Mouse (Mus musculus) heart, adult 2 months (tissue): Measurements from ENCODE around the gene Fdxr. TPM values are rescaled to one million over a fixed set of nuclear protein-coding genes. Genes with fewer than 3 reads are reported as not detected.

Experiments
- DNase-seq, 2 experiments: peaks; one replicate each; pipeline ENCODE4 v3.0.0; 2021
- H3K27ac ChIP-seq: fragments of 200-600 bp; 2 replicates; pipeline ENCODE4 v1.8.1; 2022
- H3K27me3 ChIP-seq: fragments of 200-500 bp; 2 replicates; pipeline ENCODE4 v1.6.1; 2012; ENCODE audit warnings: mild to moderate bottlenecking, low read length, inconsistent platforms, mixed read lengths; ENCODE audit not compliant: control insufficient read depth, insufficient read depth
- H3K36me3 ChIP-seq: fragments of 200-500 bp; 2 replicates; pipeline ENCODE4 v1.6.1; 2012; ENCODE audit warnings: low read length, inconsistent platforms; ENCODE audit not compliant: control insufficient read depth, insufficient read depth
- H3K4me1 ChIP-seq: fragments of 200-500 bp; 2 replicates; pipeline ENCODE4 v1.6.1; 2011; ENCODE audit warnings: low read length; ENCODE audit not compliant: control insufficient read depth, insufficient read depth
- H3K4me3 ChIP-seq: fragments of 200-600 bp; 2 replicates; pipeline ENCODE4 v1.8.1; 2022
- H3K79me2 ChIP-seq: fragments of 200-500 bp; replicated peaks from 2 replicates; pipeline ENCODE4 v1.6.1; 2012; ENCODE audit warnings: mild to moderate bottlenecking, inconsistent platforms, low read length, moderate library complexity, mixed read lengths; ENCODE audit not compliant: control insufficient read depth, insufficient read depth
- H3K9ac ChIP-seq: fragments of 200-500 bp; 2 replicates; pipeline ENCODE4 v1.6.1; 2012; ENCODE audit warnings: low read depth, mild to moderate bottlenecking, control low read depth, inconsistent platforms, low read length, mixed read lengths
- CTCF ChIP-seq: fragments of 200-600 bp; IDR thresholded peaks from 2 replicates; pipeline ENCODE4 v1.8.1; 2022; ENCODE audit warnings: antibody characterized with exemption, mild to moderate bottlenecking, moderate library complexity
- EP300 ChIP-seq: fragments of 200-500 bp; IDR thresholded peaks from 2 replicates; pipeline ENCODE4 v1.6.1; 2011; ENCODE audit warnings: low read depth, low read length, control low read depth; ENCODE audit not compliant: insufficient read depth
- POLR2A ChIP-seq: fragments of 200-500 bp; IDR thresholded peaks from 2 replicates; pipeline ENCODE4 v1.6.1; 2011; ENCODE audit warnings: mild to moderate bottlenecking, low read depth, low read length, control low read depth; ENCODE audit not compliant: insufficient read depth
- WGBS: fragments of 180-500 bp; shearing (Covaris S2); methylation state at CpG from one replicate; pipeline ENCODE4 v1.1.7; 2018; 5-methylcytosine and 5-hydroxymethylcytosine counted together
- intact Hi-C: fragments of 180-260 bp; cut with DNase I; formaldehyde crosslinking; loops from one replicate; pipeline ENCODE4 v1.15.1; 2025
- polyA plus RNA-seq: library from polyadenylated mRNA; depleted of rRNA; stranded (reverse); fragments of >200 nt; gene quantifications from 2 replicates; pipeline ENCODE4 v1.2.3, GENCODE M21; 2012
- total RNA-seq, 2 experiments: library from RNA; stranded (reverse); gene quantifications; 2 replicates each; pipeline ENCODE4 v1.2.3; 2021

Gene Fdxr
- total and polyA plus RNA-seq, 3 experiments, result 7.1 to 8.8 (median 8.4) TPM

GRCm38 (mm10) chr11:115244840-115245239 lies 32.0 kb downstream of the Fdxr start:
- WGBS, result 93% methylated on average over 8 of the region's 8 CpGs
- H3K4me3 ChIP-seq, result no peak overlapping the region
- H3K36me3 ChIP-seq, result no peaks in the 10 kb centered on the region
- H3K9ac ChIP-seq, result no peak overlapping the region
- no peak overlapping the region for H3K27ac ChIP-seq
- no peaks in the 10 kb centered on the region for H3K79me2 ChIP-seq
- peaks cover 3% of the 10 kb centered on the region for H3K27me3 ChIP-seq
- DNase-seq, result no peak
- no peaks in the 10 kb centered on the region for H3K4me1 ChIP-seq
- intact Hi-C loops, result no loop called here
- no peak for TF ChIP-seq CTCF
- TF ChIP-seq EP300, result no peak
- TF ChIP-seq POLR2A, result no peak

- H3K36me3 ChIP-seq, result no peaks in the 10 kb centered on the region
- no peak for DNase-seq
- no peaks in the 10 kb centered on the region; the same call in 1 of the 2 replicates for H3K27me3 ChIP-seq
- TF ChIP-seq CTCF, result no peak
- TF ChIP-seq POLR2A, result no peak
- TF ChIP-seq EP300, result no peak
- no peaks in the 10 kb centered on the region for H3K4me1 ChIP-seq
- 91% methylated on average over 12 of the region's 12 CpGs for WGBS
- no peak overlapping the region for H3K9ac ChIP-seq
- H3K79me2 ChIP-seq, result no peaks in the 10 kb centered on the region
- no peak overlapping the region for H3K4me3 ChIP-seq
- intact Hi-C loops, result no loop called here
- H3K27ac ChIP-seq, result no peak overlapping the region
Measured at GRCm38 (mm10) chr11:115243783-115244182, 33.1 kb downstream of the Fdxr start.

- TF ChIP-seq EP300 (no peak), POLR2A (no peak), CTCF (no peak)
- WGBS, result 85% methylated on average over 3 of the region's 3 CpGs
Measured at GRCm38 (mm10) chr11:115242746-115243145, 34.1 kb downstream of the Fdxr start.

GRCm38 (mm10) chr11:115241402-115241801 lies 35.4 kb downstream of the Fdxr start:
- no peaks in the 10 kb centered on the region for H3K79me2 ChIP-seq
- H3K27ac ChIP-seq, result no peak overlapping the region
- no peaks in the 10 kb centered on the region for H3K27me3 ChIP-seq
- TF ChIP-seq EP300 (no peak), POLR2A (no peak), CTCF (no peak)
- H3K4me3 ChIP-seq, result no peak overlapping the region
- no peak overlapping the region for H3K9ac ChIP-seq
- no peaks in the 10 kb centered on the region for H3K36me3 ChIP-seq
- DNase-seq, result no peak
- intact Hi-C loops, result no loop called here
- H3K4me1 ChIP-seq, result peaks cover 2% of the 10 kb centered on the region; the same call in 1 of the 2 replicates
- 76% methylated on average over 11 of the region's 11 CpGs for WGBS

More at GRCm38 (mm10) chr11:115242746-115243145, 34.1 kb downstream of the Fdxr start:
- Histone ChIP-seq H3K27me3 (no peaks in the 10 kb centered on the region), H3K79me2 (no peaks in the 10 kb centered on the region), H3K4me1 (no peaks in the 10 kb centered on the region), H3K36me3 (no peaks in the 10 kb centered on the region), H3K4me3 (no peak overlapping the region), H3K27ac (no peak overlapping the region), H3K9ac (no peak overlapping the region)
- DNase-seq, result no peak
- intact Hi-C loops, result no loop called here

GRCm38 (mm10) chr11:115236570-115236969 lies 40.3 kb downstream of the Fdxr start:
- no peaks in the 10 kb centered on the region for H3K36me3 ChIP-seq
- H3K9ac ChIP-seq, result no peak overlapping the region
- 64% methylated on average over 5 of the region's 5 CpGs for WGBS
- no peaks in the 10 kb centered on the region for H3K27me3 ChIP-seq
- TF ChIP-seq CTCF (no peak), POLR2A (no peak), EP300 (no peak)
- intact Hi-C loops, result loop anchor here (5.0 kb wide), 1 partner anchor 34 kb away; no protein-coding TSS in a partner anchor
- H3K79me2 ChIP-seq, result no peaks in the 10 kb centered on the region
- no peak overlapping the region for H3K4me3 ChIP-seq
- DNase-seq, result no peak
- H3K27ac ChIP-seq, result no peak overlapping the region
- H3K4me1 ChIP-seq, result peaks cover 2% of the 10 kb centered on the region; the same call in 1 of the 2 replicates

- Histone ChIP-seq H3K4me1 (peaks cover 3% of the 10 kb centered on the region), H3K9ac (no peak overlapping the region; the same call in 1 of the 2 replicates), H3K79me2 (no peaks in the 10 kb centered on the region), H3K36me3 (no peaks in the 10 kb centered on the region), H3K27me3 (no peaks in the 10 kb centered on the region), H3K27ac (no peak overlapping the region), H3K4me3 (no peak overlapping the region)
- DNase-seq, result no peak
- TF ChIP-seq CTCF (no peak), POLR2A (no peak), EP300 (no peak)
- intact Hi-C loops, result loop anchor here (5.0 kb wide), 1 partner anchor 32 kb away; no protein-coding TSS in a partner anchor
- 69% methylated on average over 15 of the region's 15 CpGs for WGBS
Measured at GRCm38 (mm10) chr11:115234320-115235044, 42.4 kb downstream of the Fdxr start.
